Mouse (Mus musculus) neural tube, postnatal 0 days (tissue): ENCODE results near the gene Coq8b. TPM values are rescaled to one million over a fixed set of nuclear protein-coding genes. Genes with fewer than 3 reads are reported as not detected.

Experiments used
- microRNA counts: library from miRNA; unstranded; fragments of <30 nt; microRNA quantifications from one replicate; lab custom pipeline; 2015
- microRNA-seq: library from miRNA; unstranded; fragments of <30 nt; microRNA quantifications from one replicate; pipeline ENCODE4, GENCODE M21; 2016
- polyA plus RNA-seq: library from polyadenylated mRNA; unstranded; fragments of >200 nt; fragmentation: Nextera tagmentation; extraction: Ambion mirVana; gene quantifications from 2 replicates; pipeline ENCODE4 v1.2.1, GENCODE M21; 2015

The Coq8b gene
- polyA plus RNA-seq = 16.1 and 16.7 TPM in 2 replicates

GRCm38 (mm10) chr7:27232781-27233281 lies at the start of gene Coq8b:
TSS of gene Coq8b (plus strand) at chr7:27233023.

GRCm38 (mm10) chr7:27195681-27196611 lies 36.9 kb upstream of the Coq8b start, which contains the start of the genes BC024978 and Snrpa:
TSS of gene BC024978 (plus strand) at chr7:27195781.
TSS of gene Snrpa (minus strand) at chr7:27196271.

GRCm38 (mm10) chr7:27228281-27228821 lies 4.5 kb upstream of the Coq8b start, which contains the start of gene Itpkc:
TSS of gene Itpkc (minus strand) at chr7:27228661.

GRCm38 (mm10) chr7:27258205-27258899 lies 25.5 kb downstream of the Coq8b start, which contains the start of gene Numbl:
TSS of gene Numbl (plus strand) at chr7:27258433.

MicroRNAs encoded within 50 kb of the gene (microRNA counts, 519-probe panel; counts per million panel counts)
- microRNA mmu-miR-1191 (lab: Ali Mortazavi, UCI) = 40.5 counts per million

Small RNA genes lying within 50 kb of the gene (microRNA-seq; reads per million reads assigned to microRNA genes)
- gene Mir1191 = not detected

Other genes starting within 250 kb of the Coq8b start
- not detected in 2 replicates for gene Cyp2a12, start 203.9 kb upstream of the Coq8b start, polyA plus RNA-seq
- not detected in 2 replicates for gene Cyp2f2, start 113.1 kb upstream of the Coq8b start, polyA plus RNA-seq
- gene Cyp2t4, start 79.3 kb upstream of the Coq8b start, polyA plus RNA-seq = 0.19 and 0.41 TPM in 2 replicates
- gene Egln2, start 66.2 kb upstream of the Coq8b start, polyA plus RNA-seq = 83.1 and 87.9 TPM in 2 replicates
- 130 and 136 TPM in 2 replicates for gene Rab4b, start 54.1 kb upstream of the Coq8b start, polyA plus RNA-seq
- not detected in 2 replicates for gene Gm21983, start 51.9 kb upstream of the Coq8b start, polyA plus RNA-seq
- 59.5 and 67.0 TPM in 2 replicates for gene Mia, start 51.9 kb upstream of the Coq8b start, polyA plus RNA-seq
- gene BC024978, start 37.2 kb upstream of the Coq8b start, polyA plus RNA-seq = 2.1 and 2.3 TPM in 2 replicates
- gene Snrpa, start 36.8 kb upstream of the Coq8b start, polyA plus RNA-seq = 131 and 145 TPM in 2 replicates
- gene Itpkc, start 4.4 kb upstream of the Coq8b start, polyA plus RNA-seq = 5.0 and 5.6 TPM in 2 replicates
- 57.0 and 57.6 TPM in 2 replicates for gene Numbl, start 25.4 kb downstream of the Coq8b start, polyA plus RNA-seq
- 11.5 and 15.6 TPM in 2 replicates for gene Ltbp4, start 104.7 kb downstream of the Coq8b start, polyA plus RNA-seq
- gene Shkbp1, start 123.0 kb downstream of the Coq8b start, polyA plus RNA-seq = 16.3 and 17.5 TPM in 2 replicates
- not detected in 2 replicates for gene Gm20479, start 124.4 kb downstream of the Coq8b start, polyA plus RNA-seq
- gene Sptbn4, start 214.7 kb downstream of the Coq8b start, polyA plus RNA-seq = 4.6 and 4.8 TPM in 2 replicates
- 25.8 TPM in 2 replicates for gene Blvrb, start 215.0 kb downstream of the Coq8b start, polyA plus RNA-seq
- gene Sertad3, start 240.7 kb downstream of the Coq8b start, polyA plus RNA-seq = 7.0 and 7.1 TPM in 2 replicates